9 mouse cellular contexts compared by ENCODE assay signal in genomic region chr5:125056696-125057554, GRCm38 (mm10). TPM values are rescaled to one million over a fixed set of nuclear protein-coding genes. Genes with fewer than 3 reads are reported as not detected.
DNase-seq lines count a peak whose midpoint lies in the region; ATAC-seq lines count a peak whose summit lies in the region.
"Had no signal": no experiment of that assay in that cellular context is flagged by ENCODE, and none has a peak within 500 bp of the region (broad histone marks: within the 10 kb centered on the region; RNA-seq: fewer than 3 reads in every experiment).

No protein-coding gene starts in this region.

- WGBS in forebrain, embryonic 15.5 days = 15% methylated on average over 19 of the region's 19 CpGs
- WGBS in hindbrain, embryonic 10.5 days = 3% methylated on average over 19 of the region's 19 CpGs
- 11% methylated on average over 19 of the region's 19 CpGs for WGBS in limb, embryonic 13.5 days
- 5% methylated on average over 19 of the region's 19 CpGs for WGBS in midbrain, embryonic 14.5 days

- peak overlapping the region; percentile 30; the same call in 1 of the 2 replicates for H3K4me3 ChIP-seq in forebrain, embryonic 15.5 days
- peak overlapping the region; percentile 51 for H3K4me3 ChIP-seq in hindbrain, embryonic 10.5 days
- peak overlapping the region; percentile 32 for H3K4me3 ChIP-seq in limb, embryonic 13.5 days
- H3K4me3 ChIP-seq in midbrain, embryonic 14.5 days (replicated peaks; ENCODE audit: low read depth, low read length) = no peak overlapping the region

- no peaks in the 10 kb centered on the region for H3K9me3 ChIP-seq in forebrain, embryonic 15.5 days
- no peaks in the 10 kb centered on the region for H3K9me3 ChIP-seq in hindbrain, embryonic 10.5 days
- no peaks in the 10 kb centered on the region for H3K9me3 ChIP-seq in limb, embryonic 13.5 days
- H3K9me3 ChIP-seq in midbrain, embryonic 14.5 days (ENCODE audit: control insufficient read depth, low read length) = no peaks in the 10 kb centered on the region

- peak overlapping the region; percentile 81; the same call in 1 of the 2 replicates for H3K27ac ChIP-seq in forebrain, embryonic 15.5 days (replicated peaks)
- H3K27ac ChIP-seq in hindbrain, embryonic 10.5 days = peak overlapping the region; percentile 82
- peak overlapping the region; percentile 66 for H3K27ac ChIP-seq in limb, embryonic 13.5 days
- H3K27ac ChIP-seq in midbrain, embryonic 14.5 days (replicated peaks; ENCODE audit: low read depth, low read length) = no peak overlapping the region

- ATAC-seq in forebrain, embryonic 15.5 days (replicated peaks) = 0 out of 2 replicates have a peak, but pooled peaks have one; percentile 15
- peak; percentile 39 for ATAC-seq in limb, embryonic 13.5 days (ENCODE audit: low FRiP score, low read depth)
- no peak for ATAC-seq in midbrain, embryonic 14.5 days (ENCODE audit: low FRiP score, low TSS enrichment)

- no peaks in the 10 kb centered on the region for H3K27me3 ChIP-seq in forebrain, embryonic 15.5 days
- peaks cover 42% of the 10 kb centered on the region for H3K27me3 ChIP-seq in hindbrain, embryonic 10.5 days (ENCODE audit: insufficient read depth, poor library complexity, severe bottlenecking)
- no peaks in the 10 kb centered on the region for H3K27me3 ChIP-seq in limb, embryonic 13.5 days
- H3K27me3 ChIP-seq in midbrain, embryonic 14.5 days (ENCODE audit: control insufficient read depth, insufficient read depth, low read length) = no peaks in the 10 kb centered on the region

- no peak overlapping the region for H3K9ac ChIP-seq in forebrain, embryonic 15.5 days (replicated peaks)
- H3K9ac ChIP-seq in limb, embryonic 13.5 days = peak overlapping the region; percentile 64
- peak overlapping the region; percentile 48; the same call in 1 of the 2 replicates for H3K9ac ChIP-seq in midbrain, embryonic 14.5 days (replicated peaks; ENCODE audit: low read length)

- H3K4me1 ChIP-seq in forebrain, embryonic 15.5 days = peaks cover 51% of the 10 kb centered on the region
- H3K4me1 ChIP-seq in hindbrain, embryonic 10.5 days (replicated peaks) = peaks cover 94% of the 10 kb centered on the region
- peaks cover 72% of the 10 kb centered on the region for H3K4me1 ChIP-seq in limb, embryonic 13.5 days
- H3K4me1 ChIP-seq in midbrain, embryonic 14.5 days (ENCODE audit: control insufficient read depth, insufficient read depth, low read length) = peaks cover 41% of the 10 kb centered on the region

- H3K36me3 ChIP-seq in forebrain, embryonic 15.5 days = 0 out of 2 replicates have a peak, but pooled peaks cover 2% of the 10 kb centered on the region
- H3K36me3 ChIP-seq in hindbrain, embryonic 10.5 days = peaks cover 54% of the 10 kb centered on the region
- H3K36me3 ChIP-seq in limb, embryonic 13.5 days = peaks cover 53% of the 10 kb centered on the region
- 0 out of 2 replicates have a peak, but pooled peaks cover 5% of the 10 kb centered on the region for H3K36me3 ChIP-seq in midbrain, embryonic 14.5 days (ENCODE audit: control insufficient read depth, insufficient read depth, low read length)
- H3K36me3 ChIP-seq: G1E had no signal

- peak overlapping the region; percentile 58 for H3K4me2 ChIP-seq in forebrain, embryonic 15.5 days (replicated peaks)
- H3K4me2 ChIP-seq in limb, embryonic 13.5 days (replicated peaks) = peak overlapping the region; percentile 65
- H3K4me2 ChIP-seq in midbrain, embryonic 14.5 days (ENCODE audit: low read length) = peak overlapping the region; percentile 64

- DNase-seq in right cerebral cortex, postnatal 4 days = peak; percentile 24
- DNase-seq in right cerebral cortex, postnatal 36 days (ENCODE audit: low spot score in 2 of 2) = no peak
- DNase-seq in hindbrain, embryonic 10.5 days (ENCODE audit: low spot score) = peak; percentile 75
- DNase-seq in midbrain, embryonic 14.5 days = peak; percentile 44
- DNase-seq in left cerebral cortex, postnatal 14 days (ENCODE audit: low spot score in 2 of 2) = no peak
- DNase-seq in spleen, postnatal 10 days (ENCODE audit: low spot score in 2 of 2) = no peak

- intact Hi-C loops in left cerebral cortex, postnatal 14 days (cut with DNase I) = loop anchor here (5.0 kb wide), 1 partner anchor 210 kb away; no protein-coding TSS in a partner anchor

RNA-seq across cellular contexts. Expression of gene Rflna, which starts 53.9 kb away (rescaled TPM):
- 2.5 and 2.8 TPM in 2 replicates for polyA plus RNA-seq in forebrain, embryonic 15.5 days (2015; fragmentation: Nextera tagmentation; extraction: Ambion mirVana)
- 4.3 and 7.7 TPM in 2 replicates for polyA plus RNA-seq in hindbrain, embryonic 10.5 days (2016; fragmentation: Nextera tagmentation; extraction: Ambion mirVana)
- 62.2 and 64.5 TPM in 2 replicates for polyA plus RNA-seq in limb, embryonic 13.5 days (2015; fragmentation: Nextera tagmentation; extraction: Ambion mirVana)
- polyA plus RNA-seq in midbrain, embryonic 14.5 days (2014; fragmentation: Nextera tagmentation; extraction: Ambion mirVana) = 5.7 and 5.9 TPM in 2 replicates
- 1 to 10 TPM; 1.7 to 2.2 TPM for total RNA-seq in left cerebral cortex, postnatal 14 days (2021)
- total RNA-seq: G1E had no signal
- polyA plus RNA-seq: G1E had no signal

Comparison
In these comparisons a context has a peak if more than half of its experiments do, and no peak if none do; other contexts are left out.
1. DNase-seq: peak in right cerebral cortex, postnatal 4 days (single experiment), hindbrain, embryonic 10.5 days (single experiment) and midbrain, embryonic 14.5 days (single experiment); none in right cerebral cortex, postnatal 36 days (0 of 2), left cerebral cortex, postnatal 14 days (0 of 2) and spleen, postnatal 10 days (0 of 2).
2. Peak in every context shown above with its lines, with median percentiles within 50 percentile points of each other: H3K4me2 ChIP-seq.